Mouse (Mus musculus): ENCODE data around the gene Gm9837. TPM values are rescaled to one million over a fixed set of nuclear protein-coding genes. Genes with fewer than 3 reads are reported as not detected.
A peak's percentile ranks its signal among the peaks of the same experiment; 100 is the strongest.

Gm9837 gene
- total and polyA plus RNA-seq, 3 experiments, result not detected

GRCm38 (mm10) chr11:53510351-53510750 lies 40.1 kb upstream of the Gm9837 start (continued):
- TF ChIP-seq ZMIZ1 (IDR thresholded peaks at IDR 0.05; ENCODE audit: low read depth, low read length) (no peak), MEF2A (IDR thresholded peaks at IDR 0.05; ENCODE audit: borderline replicate concordance, low read depth, low read length) (peak; percentile 67; the same call in 1 of the 2 replicates), CTCF (conservative IDR thresholded peaks at IDR 0.05 in 1 of 2, IDR thresholded peaks at IDR 0.05 in 1 of 2; ENCODE audit: low read depth in 2 of 2, low read length in 2 of 2) (peak in 1 of 2 experiments; percentile 68; a peak in 2 of 4 replicates), MAX (IDR thresholded peaks at IDR 0.05; ENCODE audit: low read length) (no peak), NRF1 (IDR thresholded peaks at IDR 0.05; ENCODE audit: low read depth, low read length) (no peak), MYC (IDR thresholded peaks at IDR 0.05; ENCODE audit: low read depth, low read length) (no peak)

GRCm38 (mm10) chr11:53508591-53508990 lies 38.3 kb upstream of the Gm9837 start:
- no peak overlapping the region for H3K4me3 ChIP-seq (replicated peaks in 1 of 3; ENCODE audit: low read depth in 2 of 3, low read length in 2 of 3, poor library complexity in 1 of 3)
- H3K4me1 ChIP-seq (ENCODE audit: control insufficient read depth in 1 of 2, insufficient read depth in 2 of 2), result peaks cover 33 to 54% of the 10 kb centered on the region in 2 experiments
- no peaks in the 10 kb centered on the region for H3K27me3 ChIP-seq (replicated peaks)
- in situ Hi-C loops (cut with MboI; ENCODE audit: low pct_ligation_motif_present, low pct_unique_long_range_greater_than_20kb, low sequenced_read_pairs) (no loop called here), dilution Hi-C loops (cut with MboI; ENCODE audit: extremely low pct_ligation_motif_present, extremely low pct_unique_long_range_greater_than_20kb, low sequenced_read_pairs) (no loop called here)
- H3K9ac ChIP-seq (ENCODE audit: insufficient read depth, low read depth), result no peak overlapping the region
- TF ChIP-seq ZC3H11A (IDR thresholded peaks at IDR 0.05; ENCODE audit: low read depth, low read length), result no peak
- TF ChIP-seq E2F4 (IDR thresholded peaks at IDR 0.05; ENCODE audit: insufficient replicate concordance, low read depth, low read length), result no peak
- TF ChIP-seq RCOR1 (conservative IDR thresholded peaks at IDR 0.05; ENCODE audit: low read depth, low read length), result no peak
- TF ChIP-seq MYC (IDR thresholded peaks at IDR 0.05; ENCODE audit: low read depth, low read length), result no peak
- TF ChIP-seq NELFE (IDR thresholded peaks at IDR 0.05; ENCODE audit: low read depth, low read length), result no peak
- no peak for TF ChIP-seq MEF2A (IDR thresholded peaks at IDR 0.05; ENCODE audit: borderline replicate concordance, low read depth, low read length)
- TF ChIP-seq ZMIZ1 (IDR thresholded peaks at IDR 0.05; ENCODE audit: low read depth, low read length), result no peak
- TF ChIP-seq CHD1 (IDR thresholded peaks at IDR 0.05; ENCODE audit: low read depth, low read length), result no peak
- TF ChIP-seq NRF1 (IDR thresholded peaks at IDR 0.05; ENCODE audit: low read depth, low read length), result no peak
- no peak for TF ChIP-seq JUN (IDR thresholded peaks at IDR 0.05; ENCODE audit: insufficient read depth, low read depth, low read length)
- TF ChIP-seq RAD21 (IDR thresholded peaks at IDR 0.05; ENCODE audit: low read depth, low read length), result no peak
- no peak for TF ChIP-seq BHLHE40 (IDR thresholded peaks at IDR 0.05; ENCODE audit: low read depth, low read length)
- TF ChIP-seq CTCF (conservative IDR thresholded peaks at IDR 0.05 in 1 of 2, IDR thresholded peaks at IDR 0.05 in 1 of 2; ENCODE audit: low read depth in 2 of 2, low read length in 2 of 2), result no peak
- H3K9me3 ChIP-seq (replicated peaks; ENCODE audit: low read length), result no peaks in the 10 kb centered on the region
- H3K36me3 ChIP-seq (replicated peaks in 1 of 2; ENCODE audit: control insufficient read depth in 1 of 2, insufficient read depth in 1 of 2, low read length in 1 of 2), result no peaks in the 10 kb centered on the region
- H3K4me2 ChIP-seq (ENCODE audit: insufficient read depth, low read depth, poor library complexity, severe bottlenecking), result no peak overlapping the region
- DNase-seq (ENCODE audit: extremely low read depth), result no peak
- H3K79me2 ChIP-seq (replicated peaks; ENCODE audit: control insufficient read depth, extremely low read depth, insufficient read depth, poor library complexity, severe bottlenecking), result no peaks in the 10 kb centered on the region
- peak overlapping the region; percentile 12; the same call in 1 of the 2 replicates for H3K27ac ChIP-seq (ENCODE audit: insufficient read depth, low read depth)

GRCm38 (mm10) chr11:53508152-53508551 lies 37.9 kb upstream of the Gm9837 start:
- H3K4me3 ChIP-seq (replicated peaks in 1 of 3; ENCODE audit: low read depth in 2 of 3, low read length in 2 of 3, poor library complexity in 1 of 3), result no peak overlapping the region
- H3K27me3 ChIP-seq (replicated peaks), result no peaks in the 10 kb centered on the region
- H3K4me1 ChIP-seq (ENCODE audit: control insufficient read depth in 1 of 2, insufficient read depth in 2 of 2), result peaks cover 33 to 58% of the 10 kb centered on the region in 2 experiments
- no peaks in the 10 kb centered on the region for H3K79me2 ChIP-seq (replicated peaks; ENCODE audit: control insufficient read depth, extremely low read depth, insufficient read depth, poor library complexity, severe bottlenecking)
- no peaks in the 10 kb centered on the region for H3K36me3 ChIP-seq (replicated peaks in 1 of 2; ENCODE audit: control insufficient read depth in 1 of 2, insufficient read depth in 1 of 2, low read length in 1 of 2)
- peak; percentile 66 for DNase-seq (ENCODE audit: extremely low read depth)
- no peaks in the 10 kb centered on the region for H3K9me3 ChIP-seq (replicated peaks; ENCODE audit: low read length)
- H3K4me2 ChIP-seq (ENCODE audit: insufficient read depth, low read depth, poor library complexity, severe bottlenecking), result no peak overlapping the region
- in situ Hi-C loops (cut with MboI; ENCODE audit: low pct_ligation_motif_present, low pct_unique_long_range_greater_than_20kb, low sequenced_read_pairs), result no loop called here
- TF ChIP-seq MYC (IDR thresholded peaks at IDR 0.05; ENCODE audit: low read depth, low read length) (no peak), MEF2A (IDR thresholded peaks at IDR 0.05; ENCODE audit: borderline replicate concordance, low read depth, low read length) (0 out of 2 replicates have a peak, but pooled peaks have one; percentile 14), IRF4 (IDR thresholded peaks at IDR 0.05; ENCODE audit: low read depth, low read length) (no peak; the same call in 1 of the 2 replicates)
- peak overlapping the region; percentile 18; the same call in 1 of the 2 replicates for H3K9ac ChIP-seq (ENCODE audit: insufficient read depth, low read depth)
- dilution Hi-C loops (cut with MboI; ENCODE audit: extremely low pct_ligation_motif_present, extremely low pct_unique_long_range_greater_than_20kb, low sequenced_read_pairs), result no loop called here
- peak overlapping the region; percentile 12; the same call in 1 of the 2 replicates for H3K27ac ChIP-seq (ENCODE audit: insufficient read depth, low read depth)

Measured in CH12.LX (cell line).